Mouse (Mus musculus): ENCODE measurements around the gene Fam13c. TPM values are rescaled to one million over a fixed set of nuclear protein-coding genes. Genes with fewer than 3 reads are reported as not detected.

Fam13c gene
- total RNA-seq, 2 experiments from 2014 or later, result 6.9 to 8.9 TPM

- intact Hi-C loops (cut with DNase I), result loop anchor here (2.0 to 10.0 kb wide), 3 partner anchors 221 to 621 kb away; no protein-coding TSS in a partner anchor
- DNase-seq, result peak; percentile 16 to 27
Measured at GRCm38 (mm10) chr10:70594007-70594406, 153.7 kb downstream of the Fam13c start.

GRCm38 (mm10) chr10:70598081-70598515 lies 157.8 kb downstream of the Fam13c start:
- DNase-seq, result peak; percentile 43 to 63
- intact Hi-C loops (cut with DNase I), result loop anchor here (10.0 kb wide), 1 partner anchor 217 kb away; no protein-coding TSS in a partner anchor

DNA sequence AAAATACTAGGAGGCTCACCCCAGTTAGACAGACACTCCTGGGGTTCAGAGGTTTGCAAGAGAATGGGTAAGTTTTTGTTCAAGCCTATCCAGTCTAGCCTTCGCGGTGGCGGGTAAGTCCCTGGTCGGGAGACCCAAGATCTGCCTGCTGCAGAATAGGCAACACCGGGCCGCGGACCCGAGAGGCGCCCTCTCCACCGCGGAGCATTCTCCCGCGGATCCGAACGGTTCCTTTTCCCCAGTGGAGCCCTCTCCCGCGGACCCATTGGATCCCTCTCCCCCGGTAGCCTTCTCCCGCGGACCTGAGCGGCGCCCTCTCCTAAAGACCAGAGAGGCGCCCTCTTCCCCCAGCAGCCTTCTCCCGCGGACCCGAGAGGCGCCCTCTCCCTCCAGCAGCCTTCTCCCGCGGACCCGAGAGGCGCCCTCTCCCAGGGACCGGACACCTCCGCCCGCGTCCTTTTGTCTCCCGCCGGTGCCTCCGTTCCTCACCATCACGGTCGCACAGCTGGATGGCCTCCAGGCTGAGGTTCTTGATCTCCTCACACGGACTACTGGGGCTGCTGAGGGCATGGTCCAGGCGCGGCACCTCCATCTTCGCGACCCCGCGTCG lies 158.3 kb downstream of the Fam13c start:
- peak; percentile 8 to 9 for DNase-seq

DNA sequence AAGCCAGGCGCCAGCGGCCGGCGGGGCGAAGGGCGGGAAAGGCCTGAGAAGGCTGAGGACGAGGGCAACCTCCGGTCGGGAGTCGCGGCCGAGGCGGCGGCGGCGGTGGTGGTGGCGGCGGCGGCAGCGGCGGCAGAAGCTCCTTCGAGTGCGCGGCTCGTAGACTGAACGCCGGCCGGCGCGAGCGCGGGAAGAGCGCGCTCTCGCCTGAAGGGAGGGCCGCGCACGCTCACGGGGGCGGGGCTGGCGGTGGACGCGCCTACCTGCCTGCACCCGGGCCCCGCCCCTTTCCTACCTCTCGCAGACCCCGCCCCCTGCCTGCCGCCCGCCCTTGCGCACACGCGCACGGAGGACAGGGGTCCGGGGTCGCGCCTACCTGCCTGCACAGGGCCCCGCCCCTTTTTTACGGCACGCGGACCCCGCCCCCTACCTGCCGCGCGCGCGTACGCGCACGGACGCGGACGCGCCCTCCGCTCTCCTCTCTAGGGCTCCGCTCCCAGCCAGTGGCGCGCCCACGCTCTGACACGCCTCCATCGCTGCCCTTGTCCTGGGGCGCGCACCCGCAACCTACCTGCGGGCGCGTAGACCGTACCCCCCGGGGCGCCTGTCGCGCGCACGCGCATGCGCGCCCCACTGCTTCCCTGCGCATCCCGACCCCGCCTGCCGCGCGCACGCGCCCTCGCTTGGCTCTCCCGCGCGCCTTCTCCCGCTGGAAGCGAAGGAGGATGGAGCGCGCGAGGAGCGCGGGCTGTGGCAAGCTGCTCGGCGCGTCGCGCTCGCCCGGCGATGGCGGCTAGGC lies 159.0 kb downstream of the Fam13c start:
- peak in 1 of 2 experiments; percentile 5 for DNase-seq
- intact Hi-C loops (cut with DNase I), result loop anchor here (10.0 kb wide), 1 partner anchor 215 kb away; no protein-coding TSS in a partner anchor

More for the DNA sequence above, 158.3 kb downstream of the Fam13c start:
- intact Hi-C loops (cut with DNase I), result loop anchor here (10.0 kb wide), 1 partner anchor 216 kb away; no protein-coding TSS in a partner anchor

DNA sequence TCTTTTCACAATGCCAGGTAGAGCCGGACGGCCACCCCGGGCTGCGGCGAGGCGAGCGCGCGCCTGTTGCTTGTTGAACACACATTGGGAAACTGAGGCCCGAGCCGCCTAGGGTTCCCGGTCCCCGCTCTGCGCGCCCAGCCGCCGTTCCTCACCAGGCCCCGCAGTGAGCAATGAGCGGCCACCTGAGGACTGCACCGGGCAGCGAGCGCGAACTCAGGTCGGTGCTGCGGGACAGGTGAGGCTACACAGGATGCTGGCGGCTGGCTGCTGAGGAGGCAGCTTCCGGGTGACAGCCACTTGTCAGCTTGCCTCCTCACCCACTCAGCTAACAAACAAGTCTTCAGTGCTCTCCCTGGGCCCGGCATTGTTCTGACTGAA lies 159.6 kb downstream of the Fam13c start:
- intact Hi-C loops (cut with DNase I), result loop anchor here (10.0 kb wide), 1 partner anchor 215 kb away; no protein-coding TSS in a partner anchor
- peak in 1 of 2 experiments; percentile 6 for DNase-seq

Other genes with a start within 250 kb of the Fam13c start
- gene Mrln, start 235.8 kb upstream of the Fam13c start, total RNA-seq (2021), result under 1 TPM; 0.91 to 0.92 TPM
- gene Slc16a9, start 195.4 kb upstream of the Fam13c start, total RNA-seq (2021), result 1 to 10 TPM; 2.5 to 3.0 TPM
- not detected for gene Phyhipl, start 215.5 kb downstream of the Fam13c start, total RNA-seq (2021)